Mouse (Mus musculus) T-cell, adult 2 months (primary cell): ENCODE results near the gene Rabep2.

ENCODE experiments used
- DNase-seq: peaks from one replicate; pipeline ENCODE4 v3.0.0; 2022; ENCODE audit warnings: low spot score

The Rabep2 gene

GRCm38 (mm10) chr7:126496475-126496874, 67.9 kb downstream of the Rabep2 start:
- no peak for DNase-seq

- DNase-seq: no peak
Measured at GRCm38 (mm10) chr7:126497966-126498365, 69.4 kb downstream of the Rabep2 start.
